ENCODE assay signal across 8 mouse cellular contexts in genomic region chr17:36271586-36272256, GRCm38 (mm10). TPM values are rescaled to one million over a fixed set of nuclear protein-coding genes. Genes with fewer than 3 reads are reported as not detected.
DNase-seq lines count a peak whose midpoint lies in the region; ATAC-seq and TF ChIP-seq lines count a peak whose summit lies in the region.

Gene Trim39 (minus strand): TSS chr17:36272247.

- no peaks in the 10 kb centered on the region for H3K9me3 ChIP-seq in forebrain, embryonic 15.5 days
- no peaks in the 10 kb centered on the region for H3K9me3 ChIP-seq in hindbrain, postnatal 0 days (ENCODE audit: low read length)
- H3K9me3 ChIP-seq in midbrain, embryonic 12.5 days = no peaks in the 10 kb centered on the region

- no peak for TF ChIP-seq CTCF in hindbrain, postnatal 0 days (IDR thresholded peaks at IDR 0.05; ENCODE audit: low read depth)

- peak within 1 kb of the TSS; percentile 87 for H3K9ac ChIP-seq in forebrain, embryonic 15.5 days (replicated peaks)
- peak within 1 kb of the TSS; percentile 92 for H3K9ac ChIP-seq in hindbrain, postnatal 0 days (replicated peaks; ENCODE audit: low read length)
- H3K9ac ChIP-seq in midbrain, embryonic 12.5 days (replicated peaks) = peak within 1 kb of the TSS; percentile 92

- DNase-seq in lung, adult 18-20 months = peak; percentile 84 to 85
- DNase-seq in lung, postnatal 4 days = no peak
- peak; percentile 80 for DNase-seq in c-Kit-positive CD71-positive TER-119-positive erythroid progenitor cells, embryonic 14.5 days (ENCODE audit: low spot score)
- peak; percentile 88 for DNase-seq in hindbrain, postnatal 0 days (ENCODE audit: low spot score)
- DNase-seq in left cerebral cortex, postnatal 36 days (ENCODE audit: low spot score in 2 of 2) = peak; percentile 94
- peak; percentile 78 to 94 for DNase-seq in spleen, postnatal 10 days (ENCODE audit: low spot score in 2 of 2)

- H3K36me3 ChIP-seq in forebrain, embryonic 15.5 days = peaks cover 17% of the 10 kb centered on the region
- H3K36me3 ChIP-seq in hindbrain, postnatal 0 days (ENCODE audit: insufficient read depth, low read length) = peaks cover 17% of the 10 kb centered on the region
- peaks cover 40% of the 10 kb centered on the region for H3K36me3 ChIP-seq in midbrain, embryonic 12.5 days

- peak within 1 kb of the TSS; percentile 98 for H3K4me3 ChIP-seq in forebrain, embryonic 15.5 days
- peak within 1 kb of the TSS; percentile 76 for H3K4me3 ChIP-seq in hindbrain, postnatal 0 days (ENCODE audit: low read length)
- peak within 1 kb of the TSS; percentile 95 for H3K4me3 ChIP-seq in midbrain, embryonic 12.5 days

- H3K27ac ChIP-seq in forebrain, embryonic 15.5 days (replicated peaks) = peak within 1 kb of the TSS; percentile 98
- peak within 1 kb of the TSS; percentile 92 for H3K27ac ChIP-seq in hindbrain, postnatal 0 days
- H3K27ac ChIP-seq in midbrain, embryonic 12.5 days (replicated peaks) = peak within 1 kb of the TSS; percentile 94

- no peaks in the 10 kb centered on the region for H3K27me3 ChIP-seq in forebrain, embryonic 15.5 days
- H3K27me3 ChIP-seq in hindbrain, postnatal 0 days (ENCODE audit: insufficient read depth, low read length) = no peaks in the 10 kb centered on the region
- no peaks in the 10 kb centered on the region for H3K27me3 ChIP-seq in midbrain, embryonic 12.5 days

- peaks cover 41% of the 10 kb centered on the region for H3K4me1 ChIP-seq in forebrain, embryonic 15.5 days
- H3K4me1 ChIP-seq in hindbrain, postnatal 0 days (ENCODE audit: insufficient read depth, low read length) = peaks cover 22% of the 10 kb centered on the region
- peaks cover 29% of the 10 kb centered on the region for H3K4me1 ChIP-seq in midbrain, embryonic 12.5 days

- WGBS in forebrain, embryonic 15.5 days = 1% methylated on average over 39 of the region's 43 CpGs
- 1% methylated on average over 43 of the region's 43 CpGs for WGBS in hindbrain, postnatal 0 days
- 2% methylated on average over 35 of the region's 43 CpGs for WGBS in midbrain, embryonic 12.5 days

- peak within 1 kb of the TSS; percentile 91 for H3K4me2 ChIP-seq in forebrain, embryonic 15.5 days (replicated peaks)
- H3K4me2 ChIP-seq in hindbrain, postnatal 0 days (ENCODE audit: low read depth, low read length) = peak within 1 kb of the TSS; percentile 87
- peak within 1 kb of the TSS; percentile 91 for H3K4me2 ChIP-seq in midbrain, embryonic 12.5 days (replicated peaks)

- ATAC-seq in forebrain, embryonic 15.5 days (replicated peaks) = peak; percentile 83
- ATAC-seq in hindbrain, postnatal 0 days = peak; percentile 81
- peak; percentile 86 for ATAC-seq in midbrain, embryonic 12.5 days (ENCODE audit: low FRiP score, low read depth)

- intact Hi-C loops in left cerebral cortex, postnatal 36 days (cut with DNase I) = loop anchor here (1.0 kb wide), 1 partner anchor 14 kb away; no protein-coding TSS in a partner anchor

RNA-seq across cellular contexts. Expression of gene Trim39, which starts in this region (rescaled TPM):
- polyA plus RNA-seq in forebrain, embryonic 15.5 days (2015; fragmentation: Nextera tagmentation; extraction: Ambion mirVana) = 25.7 and 26.4 TPM in 2 replicates
- total RNA-seq in hindbrain, postnatal 0 days (2014; rRNA removed) = 18.5 and 22.9 TPM in 2 replicates
- 13.0 and 13.3 TPM in 2 replicates for polyA plus RNA-seq in hindbrain, postnatal 0 days (2015; fragmentation: Nextera tagmentation; extraction: Ambion mirVana)
- total RNA-seq in left cerebral cortex, postnatal 36 days (2021) = 10 to 100 TPM; 18.9 to 25.2 TPM
- polyA plus RNA-seq in midbrain, embryonic 12.5 days (2016; fragmentation: Nextera tagmentation; extraction: Ambion mirVana) = 27.4 and 27.6 TPM in 2 replicates

Comparison
In these comparisons a context has a peak if more than half of its experiments do, and no peak if none do; other contexts are left out.
1. DNase-seq: peak in lung, adult 18-20 months (2 of 2), c-Kit-positive CD71-positive TER-119-positive erythroid progenitor cells, embryonic 14.5 days (single experiment), hindbrain, postnatal 0 days (single experiment), left cerebral cortex, postnatal 36 days (2 of 2) and spleen, postnatal 10 days (2 of 2); none in lung, postnatal 4 days (0 of 2).
2. Peak in every context shown above with its lines, with median percentiles within 50 percentile points of each other: ATAC-seq, H3K27ac ChIP-seq, H3K4me2 ChIP-seq, H3K4me3 ChIP-seq and H3K9ac ChIP-seq.